Mouse (Mus musculus) small intestine, adult 2 months (tissue): Measurements from ENCODE around the gene Fyn. TPM values are rescaled to one million over a fixed set of nuclear protein-coding genes. Genes with fewer than 3 reads are reported as not detected.

Experiments
- H3K27ac ChIP-seq: fragments of 200-500 bp; 2 replicates; pipeline ENCODE4 v1.5.1; 2012; ENCODE audit warnings: low read depth, low read length, control low read depth, inconsistent platforms; ENCODE audit not compliant: insufficient read depth
- H3K27me3 ChIP-seq: fragments of 200-500 bp; 2 replicates; pipeline ENCODE4 v1.6.1; 2012; ENCODE audit warnings: mild to moderate bottlenecking, moderate library complexity, low read length, inconsistent platforms; ENCODE audit not compliant: control insufficient read depth, insufficient read depth
- H3K36me3 ChIP-seq: fragments of 200-500 bp; 2 replicates; pipeline ENCODE4 v1.6.1; 2012; ENCODE audit warnings: mild to moderate bottlenecking, low read length, control low read depth, inconsistent platforms; ENCODE audit not compliant: control insufficient read depth, insufficient read depth
- H3K4me1 ChIP-seq: fragments of 200-500 bp; 2 replicates; pipeline ENCODE4 v1.6.1; 2012; ENCODE audit warnings: low read length, inconsistent platforms, mixed read lengths; ENCODE audit not compliant: control insufficient read depth, insufficient read depth, insufficient read length
- H3K4me3 ChIP-seq: fragments of 200-500 bp; 2 replicates; pipeline ENCODE4 v1.5.1; 2012; ENCODE audit warnings: low read depth, mild to moderate bottlenecking, control low read depth, inconsistent platforms, low read length, moderate library complexity
- CTCF ChIP-seq: fragments of 200-500 bp; IDR thresholded peaks from 2 replicates; pipeline ENCODE4 v1.5.1; 2012; ENCODE audit warnings: low read depth, mild to moderate bottlenecking, control low read depth, inconsistent platforms, low read length, moderate library complexity, mixed read lengths; ENCODE audit not compliant: insufficient replicate concordance, insufficient read length; ENCODE audit errors: extremely low read depth
- POLR2A ChIP-seq: fragments of 200-500 bp; IDR thresholded peaks from 2 replicates; pipeline ENCODE4 v1.6.1; 2012; ENCODE audit warnings: low read depth, mild to moderate bottlenecking, control low read depth, inconsistent platforms, low read length, moderate library complexity
- WGBS: fragments of 180-500 bp; shearing (Covaris S2); methylation state at CpG from one replicate; pipeline ENCODE4 v1.1.7; 2018; 5-methylcytosine and 5-hydroxymethylcytosine counted together
- polyA plus RNA-seq: library from polyadenylated mRNA; depleted of rRNA; stranded (reverse); fragments of >200 nt; gene quantifications from 2 replicates; pipeline ENCODE4 v1.2.3, GENCODE M21; 2012

The Fyn gene
- polyA plus RNA-seq, 1 experiment, result 7.3 TPM

DNA sequence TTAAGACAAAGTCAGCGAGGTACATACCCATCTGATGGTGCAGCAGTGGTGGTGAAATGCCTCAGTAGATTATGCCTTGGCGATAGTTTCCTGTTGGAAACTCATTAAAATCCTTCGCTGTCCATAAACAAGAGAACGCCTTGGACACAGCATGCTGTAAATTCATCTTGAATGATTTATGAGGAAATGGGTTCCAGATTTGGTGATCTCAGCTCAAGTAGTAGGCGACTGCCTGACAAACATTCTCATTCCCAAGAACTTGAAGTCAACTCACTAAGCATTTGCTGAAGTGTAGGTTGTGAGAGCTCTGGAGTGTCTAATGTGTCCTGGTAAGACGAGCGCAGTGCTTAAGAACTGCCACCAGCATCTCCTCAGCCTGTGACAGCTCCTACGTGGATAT is 141.3 kb downstream of the Fyn start:
- Histone ChIP-seq H3K4me3 (no peak overlapping the region), H3K27ac (no peak overlapping the region), H3K27me3 (no peaks in the 10 kb centered on the region), H3K36me3 (no peaks in the 10 kb centered on the region), H3K4me1 (no peaks in the 10 kb centered on the region)
- 69% methylated on average over 8 of the region's 8 CpGs for WGBS
- TF ChIP-seq POLR2A (no peak), CTCF (no peak)

- H3K4me1 ChIP-seq, result no peaks in the 10 kb centered on the region
- H3K36me3 ChIP-seq, result no peaks in the 10 kb centered on the region
- no peak overlapping the region for H3K27ac ChIP-seq
- WGBS, result 80% methylated on average over 14 of the region's 14 CpGs
- H3K4me3 ChIP-seq, result no peak overlapping the region
- H3K27me3 ChIP-seq, result no peaks in the 10 kb centered on the region
- TF ChIP-seq POLR2A (no peak), CTCF (no peak)
Observed at GRCm38 (mm10) chr10:39512631-39513314, 144.1 kb downstream of the Fyn start.

GRCm38 (mm10) chr10:39514916-39515315 is 146.3 kb downstream of the Fyn start:
- TF ChIP-seq POLR2A (no peak), CTCF (no peak)
- no peak overlapping the region for H3K27ac ChIP-seq
- 92% methylated on average over 8 of the region's 8 CpGs for WGBS

DNA sequence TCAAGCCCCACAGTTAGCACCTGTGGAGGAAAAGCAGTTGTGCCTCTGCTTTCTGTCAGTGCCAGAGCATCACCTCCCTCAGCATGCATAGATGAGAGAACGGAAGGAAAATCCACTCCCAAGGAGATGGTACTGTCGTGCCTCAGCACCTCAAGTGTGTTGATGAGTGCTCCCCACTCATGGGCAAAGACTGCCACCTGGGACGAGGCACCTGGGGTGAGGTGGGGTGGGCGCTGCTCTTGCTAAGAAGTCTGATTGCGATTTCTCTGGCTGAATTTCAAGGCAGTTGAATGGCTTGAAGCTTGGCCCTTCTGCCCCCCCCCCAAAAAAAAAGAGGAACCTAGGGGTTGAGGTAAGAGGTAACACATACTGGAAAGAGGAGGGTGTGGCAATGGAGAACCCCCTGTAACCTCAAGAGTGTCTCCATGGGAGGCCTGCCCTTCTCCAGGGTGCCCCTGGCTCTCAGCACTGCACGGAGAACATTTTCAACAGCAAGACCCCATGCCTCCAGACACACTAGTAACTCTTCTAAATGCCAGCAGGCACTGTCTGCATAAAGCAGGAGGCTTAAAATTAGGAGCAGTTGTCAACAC is 148.0 kb downstream of the Fyn start:
- Histone ChIP-seq H3K36me3 (no peaks in the 10 kb centered on the region), H3K27ac (no peak overlapping the region), H3K4me3 (no peak overlapping the region), H3K27me3 (no peaks in the 10 kb centered on the region), H3K4me1 (no peaks in the 10 kb centered on the region; the same call in 1 of the 2 replicates)
- TF ChIP-seq POLR2A (no peak), CTCF (no peak)
- 92% methylated on average over 6 of the region's 6 CpGs for WGBS

More at GRCm38 (mm10) chr10:39514916-39515315, 146.3 kb downstream of the Fyn start:
- Histone ChIP-seq H3K27me3 (no peaks in the 10 kb centered on the region), H3K4me1 (no peaks in the 10 kb centered on the region; the same call in 1 of the 2 replicates), H3K4me3 (no peak overlapping the region), H3K36me3 (no peaks in the 10 kb centered on the region)

GRCm38 (mm10) chr10:39517375-39517774 is 148.7 kb downstream of the Fyn start:
- TF ChIP-seq POLR2A (no peak), CTCF (no peak)
- H3K27me3 ChIP-seq, result no peaks in the 10 kb centered on the region
- no peak overlapping the region for H3K4me3 ChIP-seq
- no peak overlapping the region for H3K27ac ChIP-seq
- H3K4me1 ChIP-seq, result no peaks in the 10 kb centered on the region; the same call in 1 of the 2 replicates
- WGBS, result 64% methylated on average over 9 of the region's 9 CpGs
- H3K36me3 ChIP-seq, result no peaks in the 10 kb centered on the region

GRCm38 (mm10) chr10:39518232-39518631 is 149.6 kb downstream of the Fyn start:
- Histone ChIP-seq H3K36me3 (no peaks in the 10 kb centered on the region), H3K4me1 (no peaks in the 10 kb centered on the region; the same call in 1 of the 2 replicates), H3K4me3 (no peak overlapping the region), H3K27me3 (no peaks in the 10 kb centered on the region), H3K27ac (no peak overlapping the region)
- no peak for TF ChIP-seq POLR2A
- no peak for TF ChIP-seq CTCF
- 70% methylated on average over 8 of the region's 8 CpGs for WGBS

GRCm38 (mm10) chr10:39518859-39519258 is 150.2 kb downstream of the Fyn start:
- Histone ChIP-seq H3K4me3 (no peak overlapping the region), H3K27ac (no peak overlapping the region), H3K4me1 (no peaks in the 10 kb centered on the region; the same call in 1 of the 2 replicates), H3K36me3 (no peaks in the 10 kb centered on the region), H3K27me3 (no peaks in the 10 kb centered on the region)
- TF ChIP-seq CTCF, result no peak
- TF ChIP-seq POLR2A, result no peak
- WGBS, result 88% methylated on average over 3 of the region's 3 CpGs
